ENCODE assay signal across 7 mouse cellular contexts in the genomic region with DNA sequence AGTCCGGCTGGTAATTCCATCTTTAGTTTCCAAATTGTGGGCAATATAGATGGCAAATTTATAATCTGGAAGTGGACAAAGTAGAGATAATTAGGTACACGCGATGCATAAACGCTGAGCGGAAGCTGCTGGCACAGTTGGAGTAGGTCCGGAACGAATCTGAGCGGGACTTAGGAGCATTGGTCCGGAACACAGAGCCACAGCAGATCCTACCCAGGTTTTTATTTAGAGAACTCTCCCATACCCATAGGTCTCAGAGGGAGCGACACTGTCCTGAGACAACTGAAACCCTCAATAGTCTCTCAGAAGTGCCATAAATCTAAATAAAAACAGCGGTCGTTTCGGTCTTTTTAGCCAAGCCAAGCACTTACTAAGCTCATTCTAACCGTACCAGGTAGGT. TPM values are rescaled to one million over a fixed set of nuclear protein-coding genes. Genes with fewer than 3 reads are reported as not detected.
A peak's percentile ranks its signal among the peaks of the same experiment; 100 is the strongest.
DNase-seq lines count a peak whose midpoint lies in the region; ATAC-seq lines count a peak whose summit lies in the region.

No protein-coding gene starts in this region.

- H3K27me3 ChIP-seq in forebrain, embryonic 14.5 days (replicated peaks; ENCODE audit: control insufficient read depth, insufficient read depth, low read length): no peaks in the 10 kb centered on the region

- peak overlapping the region; percentile 59 for H3K4me2 ChIP-seq in forebrain, embryonic 14.5 days (ENCODE audit: low read length)

- peak overlapping the region; percentile 81 for H3K9ac ChIP-seq in forebrain, embryonic 14.5 days (ENCODE audit: low read length)

- H3K36me3 ChIP-seq in forebrain, embryonic 14.5 days (ENCODE audit: control insufficient read depth, insufficient read depth, low read length): peaks cover 23% of the 10 kb centered on the region

- peaks cover 9% of the 10 kb centered on the region for H3K4me1 ChIP-seq in forebrain, embryonic 14.5 days (ENCODE audit: control insufficient read depth, insufficient read depth, low read length)

- H3K9me3 ChIP-seq in forebrain, embryonic 14.5 days (replicated peaks; ENCODE audit: control insufficient read depth, low read length): no peaks in the 10 kb centered on the region

- H3K4me3 ChIP-seq in forebrain, embryonic 14.5 days (ENCODE audit: low read depth, low read length): peak overlapping the region; percentile 93

- 0 out of 2 replicates have a peak overlapping the region, but pooled peaks have one; percentile 64 for H3K27ac ChIP-seq in forebrain, embryonic 14.5 days (ENCODE audit: low read depth, low read length)

- 14% methylated on average over 14 of the region's 14 CpGs for WGBS in forebrain, embryonic 14.5 days

- DNase-seq in ovary, postnatal 14 days (ENCODE audit: low spot score): peak; percentile 11
- no peak for DNase-seq in ovary, postnatal 36 days (ENCODE audit: low spot score)
- DNase-seq in cerebellum, adult 11-12 months: peak; percentile 59
- peak; percentile 33 for DNase-seq in forebrain, embryonic 14.5 days (ENCODE audit: low spot score)
- DNase-seq in kidney, postnatal 36 days: peak; percentile 43 to 63
- peak; percentile 21 for DNase-seq in mesoderm, embryonic 11.5 days (ENCODE audit: low read depth, low spot score)
- no peak for DNase-seq in yolk sac, embryonic 10.5 days (ENCODE audit: low spot score)

- ATAC-seq in forebrain, embryonic 14.5 days: peak; percentile 67

RNA-seq across cellular contexts. Expression of a gene that starts 0.5 kb away (rescaled TPM):
- polyA plus RNA-seq in forebrain, embryonic 14.5 days (2014; fragmentation: Nextera tagmentation; extraction: Ambion mirVana): 18.8 and 22.9 TPM in 2 replicates

RNA-seq across cellular contexts. Expression of a gene that starts 26.4 kb away (rescaled TPM):
- 24.9 and 30.5 TPM in 2 replicates for polyA plus RNA-seq in forebrain, embryonic 14.5 days (2014; fragmentation: Nextera tagmentation; extraction: Ambion mirVana)

RNA-seq across cellular contexts. Expression of a gene that starts 40.5 kb away (rescaled TPM):
- 37.0 and 40.7 TPM in 2 replicates for polyA plus RNA-seq in forebrain, embryonic 14.5 days (2014; fragmentation: Nextera tagmentation; extraction: Ambion mirVana)

RNA-seq across cellular contexts. Expression of a gene that starts 40.6 kb away (rescaled TPM):
- 2.0 and 2.7 TPM in 2 replicates for polyA plus RNA-seq in forebrain, embryonic 14.5 days (2014; fragmentation: Nextera tagmentation; extraction: Ambion mirVana)

Comparison
In these comparisons a context has a peak if more than half of its experiments do, and no peak if none do; other contexts are left out.
1. DNase-seq: peak in ovary, postnatal 14 days (single experiment), cerebellum, adult 11-12 months (single experiment), forebrain, embryonic 14.5 days (single experiment), kidney, postnatal 36 days (2 of 2) and mesoderm, embryonic 11.5 days (single experiment); none in ovary, postnatal 36 days (single experiment) and yolk sac, embryonic 10.5 days (single experiment).